Mouse (Mus musculus) cerebellum, postnatal 4 days (tissue): Measurements from ENCODE around the gene Dlg2.

Source experiments
- DNase-seq, 2 experiments: peaks; one replicate each; pipeline ENCODE4 v3.0.0; 2022; ENCODE audit warnings: low spot score in 2 of 2, mixed read lengths in 1 of 2

The Dlg2 gene

GRCm38 (mm10) chr7:92371638-92372037, 1895.2 kb downstream of the Dlg2 start:
- no peak for DNase-seq

GRCm38 (mm10) chr7:92373863-92374357, 1897.4 kb downstream of the Dlg2 start:
- DNase-seq: no peak

GRCm38 (mm10) chr7:92383913-92384484, 1907.5 kb downstream of the Dlg2 start:
- DNase-seq: no peak

- no peak for DNase-seq
These were observed 1915.7 kb downstream of the Dlg2 start for GRCm38 (mm10) chr7:92392052-92392640.

- DNase-seq: no peak
These were observed 1920.3 kb downstream of the Dlg2 start for GRCm38 (mm10) chr7:92396783-92397182.

GRCm38 (mm10) chr7:92398841-92399240, 1922.4 kb downstream of the Dlg2 start:
- no peak for DNase-seq

- DNase-seq: no peak
These were observed 1924.1 kb downstream of the Dlg2 start for GRCm38 (mm10) chr7:92400551-92400950.

GRCm38 (mm10) chr7:92401001-92401688, 1924.7 kb downstream of the Dlg2 start:
- DNase-seq: peak in 1 of 2 experiments; percentile 44

- DNase-seq: no peak
These were observed 1932.0 kb downstream of the Dlg2 start for GRCm38 (mm10) chr7:92408479-92408878.

- no peak for DNase-seq
These were observed 1944.0 kb downstream of the Dlg2 start for GRCm38 (mm10) chr7:92420474-92420873.

- no peak for DNase-seq
These were observed 1946.5 kb downstream of the Dlg2 start for GRCm38 (mm10) chr7:92423017-92423416.

- DNase-seq: no peak
These were observed 1948.2 kb downstream of the Dlg2 start for GRCm38 (mm10) chr7:92424703-92425102.

GRCm38 (mm10) chr7:92427280-92427679, 1950.8 kb downstream of the Dlg2 start:
- no peak for DNase-seq

- no peak for DNase-seq
These were observed 1952.2 kb downstream of the Dlg2 start for GRCm38 (mm10) chr7:92428629-92429028.

- DNase-seq: no peak
These were observed 1953.8 kb downstream of the Dlg2 start for GRCm38 (mm10) chr7:92430254-92430653.

- no peak for DNase-seq
These were observed 1960.7 kb downstream of the Dlg2 start for GRCm38 (mm10) chr7:92437168-92437567.

GRCm38 (mm10) chr7:92439503-92440487, 1963.3 kb downstream of the Dlg2 start:
- DNase-seq: no peak

- DNase-seq: no peak
These were observed 1965.1 kb downstream of the Dlg2 start for GRCm38 (mm10) chr7:92441611-92442010.

- no peak for DNase-seq
These were observed 1965.6 kb downstream of the Dlg2 start for GRCm38 (mm10) chr7:92442082-92442481.

GRCm38 (mm10) chr7:92447938-92448337, 1971.5 kb downstream of the Dlg2 start:
- DNase-seq: no peak

- DNase-seq: no peak
These were observed 1972.5 kb downstream of the Dlg2 start for GRCm38 (mm10) chr7:92448782-92449575.
